Mouse (Mus musculus) right cerebral cortex, postnatal 10 days (tissue): ENCODE results near the gene Spon1.
A peak's percentile ranks its signal among the peaks of the same experiment; 100 is the strongest.

Source experiments
- DNase-seq, 2 experiments: peaks; one replicate each; pipeline ENCODE4 v3.0.0; 2021; ENCODE audit warnings: low spot score in 2 of 2

Spon1 gene

DNA sequence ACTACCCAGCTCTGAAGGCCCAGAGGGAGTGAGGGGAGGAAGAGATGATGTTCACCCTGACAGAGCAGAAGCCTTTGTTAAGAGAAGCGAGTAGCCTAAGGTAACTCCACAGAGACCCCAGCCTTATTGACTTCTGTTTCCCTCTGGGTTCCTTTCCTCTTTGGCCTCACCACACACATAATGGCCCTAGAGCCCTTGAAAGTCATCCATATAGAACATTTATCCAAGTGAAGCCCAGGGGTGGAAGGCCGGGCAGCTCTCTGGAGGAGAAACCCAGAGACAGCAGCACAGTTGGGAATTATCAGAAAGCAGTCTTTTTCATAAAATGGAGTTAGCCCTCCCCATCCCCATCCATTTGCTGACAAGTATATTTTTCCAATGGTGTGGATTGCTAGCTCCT, 75.7 kb downstream of the Spon1 start:
- no peak for DNase-seq

DNA sequence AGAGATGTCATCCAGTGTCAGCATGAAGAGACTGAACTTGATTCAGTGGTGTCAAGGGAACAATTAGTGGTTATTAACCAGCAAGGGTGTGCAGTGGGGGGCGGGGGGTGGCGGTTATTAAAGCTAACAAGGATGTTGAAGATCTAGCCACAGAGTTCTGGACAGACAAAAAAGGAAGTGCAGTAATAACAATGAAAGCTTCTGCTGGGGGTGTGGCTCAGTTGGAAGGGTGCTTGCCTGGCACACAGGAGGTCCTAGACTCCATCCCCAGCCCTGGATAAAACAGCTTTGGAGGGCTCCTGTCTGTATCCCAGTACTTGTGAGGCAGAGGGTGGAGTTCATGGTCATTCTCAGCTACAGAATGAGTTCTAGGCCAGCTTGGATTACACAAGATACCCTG, 77.4 kb downstream of the Spon1 start:
- DNase-seq, result no peak

DNA sequence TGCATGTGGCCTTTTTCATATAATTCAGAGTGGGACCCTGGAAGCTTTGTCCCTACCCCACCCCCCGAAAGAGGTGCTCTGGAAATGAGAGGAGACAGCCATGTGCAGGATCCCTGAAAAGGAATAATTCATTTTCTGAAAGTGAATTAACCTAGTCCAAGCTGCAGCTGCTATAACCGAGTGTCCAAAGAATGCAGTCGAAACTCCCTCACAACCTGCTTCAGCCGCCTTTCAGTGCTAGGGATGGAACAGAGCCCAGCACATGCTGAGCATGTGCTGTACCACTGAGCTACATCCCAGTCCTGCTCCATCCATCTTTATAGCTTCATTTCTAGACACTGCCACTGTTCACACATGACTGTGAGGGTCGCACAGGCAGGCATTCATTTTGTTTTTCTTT, 79.4 kb downstream of the Spon1 start:
- peak in 1 of 2 experiments; percentile 47 for DNase-seq

DNA sequence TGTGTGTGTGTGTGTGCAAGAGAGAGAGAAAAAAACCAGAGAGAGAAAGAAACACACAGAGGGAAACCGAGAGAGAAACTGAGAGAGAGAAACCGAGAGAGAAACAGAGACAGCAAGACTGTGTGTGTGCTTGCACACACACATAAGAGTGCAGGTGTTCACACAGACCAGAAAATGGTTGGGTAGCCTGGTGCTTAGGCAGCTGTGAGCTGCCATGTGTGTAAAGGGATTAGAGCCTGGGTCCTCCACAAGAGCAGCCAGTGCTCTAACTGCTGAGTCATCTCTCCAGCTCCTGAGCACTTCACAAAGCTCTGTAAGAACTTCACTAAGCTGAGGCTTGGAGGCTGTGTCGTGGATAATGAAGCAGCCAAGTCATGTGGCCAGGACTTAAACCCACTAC, 80.8 kb downstream of the Spon1 start:
- DNase-seq, result no peak

DNA sequence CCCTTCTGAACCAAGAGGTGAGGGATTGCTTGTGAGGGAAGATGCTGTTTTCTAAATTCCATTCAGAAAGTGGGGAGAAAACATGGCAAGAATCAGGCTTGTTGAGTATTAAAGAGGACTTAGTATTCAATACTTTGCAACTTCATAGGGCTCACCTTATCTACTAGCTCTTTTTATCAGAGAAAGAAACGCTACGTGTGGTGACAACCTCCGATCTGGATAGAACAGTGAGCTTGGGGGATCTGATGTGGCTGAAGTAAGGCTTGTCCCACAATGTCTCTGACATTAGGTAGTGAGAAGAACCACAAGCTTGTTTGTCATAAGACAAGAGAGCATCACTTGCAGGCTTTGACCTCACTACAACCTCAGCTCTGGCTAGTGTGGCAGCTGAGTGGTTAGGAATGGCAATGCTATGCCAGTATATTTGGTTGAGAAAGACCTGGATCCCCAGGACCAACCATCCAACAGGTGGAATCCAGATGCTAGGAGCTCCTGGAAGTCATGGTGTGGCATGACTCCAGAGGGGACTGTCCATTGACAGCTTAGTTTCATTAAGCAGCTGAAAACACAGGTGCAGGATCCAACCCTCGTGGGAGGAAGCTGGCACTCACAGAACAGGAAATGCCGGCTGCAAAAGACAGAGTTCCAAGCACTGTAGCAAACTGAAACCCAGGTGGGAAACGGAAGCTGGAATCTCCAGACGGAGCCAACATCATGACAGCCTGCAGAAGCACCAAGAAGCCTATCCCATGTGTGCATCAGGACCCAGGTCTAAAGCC, 81.4 kb downstream of the Spon1 start:
- no peak for DNase-seq

DNA sequence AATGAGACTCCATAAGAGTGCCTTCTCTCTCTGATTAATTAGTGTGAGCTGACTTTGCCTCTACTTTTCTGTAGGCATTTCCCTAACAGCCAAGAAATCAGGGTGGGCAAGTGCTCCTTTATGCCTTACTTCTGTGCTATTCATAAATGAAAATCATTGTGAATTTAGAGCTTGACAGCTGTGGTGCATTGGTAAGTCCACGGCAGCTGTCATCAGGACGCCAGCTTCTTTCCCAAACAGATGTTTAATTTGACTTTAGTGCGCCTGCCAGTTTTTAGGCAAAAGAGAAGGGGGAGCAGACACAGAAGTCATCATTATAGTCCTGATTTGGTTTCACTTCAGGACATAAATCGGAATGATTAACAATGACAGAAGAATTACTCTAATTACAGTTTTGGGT, 84.6 kb downstream of the Spon1 start:
- DNase-seq, result no peak

DNA sequence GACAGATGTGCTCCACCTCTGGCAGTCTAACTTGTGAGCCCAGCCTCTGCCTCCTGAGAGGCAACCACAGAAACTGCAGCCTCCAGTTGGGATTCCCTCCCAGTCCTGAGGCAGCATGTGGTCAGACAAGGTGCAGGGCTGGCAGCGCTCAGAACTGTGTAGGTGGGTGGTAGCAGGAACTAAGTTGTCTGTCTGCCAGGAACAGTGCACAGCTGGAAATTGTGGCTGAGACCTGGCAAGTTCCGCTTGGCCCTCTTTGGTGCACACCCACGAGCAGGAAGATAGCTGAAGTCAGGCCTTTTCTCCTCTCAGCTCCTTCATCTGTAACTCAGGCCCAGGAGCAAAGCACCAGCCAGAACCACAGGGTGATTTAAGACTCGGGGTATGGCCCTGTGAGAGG, 89.6 kb downstream of the Spon1 start:
- DNase-seq, result no peak

DNA sequence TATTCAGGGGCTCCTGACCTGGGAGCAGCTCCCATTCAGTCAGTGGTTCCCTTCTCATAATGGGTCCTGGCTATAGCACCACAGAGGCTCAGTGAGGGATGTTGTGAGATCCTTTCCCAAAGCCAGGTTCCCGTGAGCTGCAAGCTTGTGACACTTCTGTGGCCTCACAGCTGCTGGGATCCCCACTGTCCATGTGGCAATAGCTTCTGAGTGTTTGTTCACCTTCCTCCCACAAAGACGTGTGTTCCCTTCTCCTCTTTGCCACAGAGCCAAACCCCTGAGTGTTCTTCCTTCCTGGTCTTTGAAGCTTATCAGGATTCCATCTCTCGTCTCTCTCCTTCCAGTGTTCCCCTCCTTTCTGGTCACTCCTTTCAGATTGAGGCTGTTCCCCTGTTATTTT, 90.3 kb downstream of the Spon1 start:
- DNase-seq, result no peak

DNA sequence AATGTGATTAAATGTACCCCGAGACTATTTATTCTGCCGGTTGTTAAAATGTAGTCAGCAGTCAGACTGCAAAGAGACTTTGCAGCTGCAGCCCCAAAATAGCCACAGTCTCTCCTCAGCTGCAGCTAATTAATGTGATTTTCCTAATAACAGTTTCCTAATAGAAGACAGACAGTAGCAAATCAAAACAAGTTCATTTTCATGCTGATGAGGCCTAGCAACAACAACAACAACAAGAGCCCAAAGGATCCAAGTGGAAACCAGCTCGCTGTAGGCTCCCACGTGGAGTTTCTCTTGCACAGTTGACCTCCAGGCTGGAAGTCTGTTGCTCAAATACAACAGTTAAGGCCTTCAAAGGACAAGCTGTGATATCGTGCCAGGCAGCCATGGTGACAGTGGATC, 93.7 kb downstream of the Spon1 start:
- no peak for DNase-seq

DNA sequence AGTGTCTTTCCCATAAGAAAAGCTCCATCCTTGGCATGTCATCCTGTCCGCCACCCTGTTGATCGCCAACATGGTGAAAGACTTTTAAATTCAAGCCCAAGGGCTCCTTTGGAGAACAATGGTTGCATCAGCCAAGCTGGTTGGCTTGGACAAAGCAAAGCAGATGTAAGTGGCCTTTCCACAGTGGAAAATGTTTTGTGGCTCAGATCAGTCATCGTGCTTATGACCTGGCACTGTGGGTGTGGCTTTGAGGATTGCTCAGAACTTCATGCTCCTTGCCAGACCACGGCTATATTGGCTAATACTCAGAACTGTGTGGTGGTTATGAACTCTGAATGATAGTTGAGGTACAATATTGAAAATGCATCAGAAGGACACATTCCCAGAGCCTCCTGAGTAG, 96.2 kb downstream of the Spon1 start:
- no peak for DNase-seq

DNA sequence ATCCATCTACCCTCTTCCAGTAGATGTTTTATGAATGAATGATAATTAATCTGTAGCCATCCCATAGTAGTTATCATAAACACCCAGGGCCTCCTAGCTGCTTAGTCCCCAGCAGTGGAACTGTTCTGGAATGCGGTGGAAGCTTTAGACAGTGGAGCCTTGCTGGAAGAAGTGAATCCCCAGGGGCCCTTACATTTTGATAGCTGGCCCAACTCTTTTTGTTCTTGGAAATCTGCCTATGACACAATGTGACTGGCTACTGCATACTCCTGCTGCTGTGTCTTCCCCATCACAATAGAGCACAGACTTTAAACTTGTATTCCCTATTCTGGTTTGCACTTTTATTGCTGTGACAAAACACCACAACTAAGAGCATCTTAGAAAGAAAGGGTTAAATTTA, 107.0 kb downstream of the Spon1 start:
- no peak for DNase-seq

DNA sequence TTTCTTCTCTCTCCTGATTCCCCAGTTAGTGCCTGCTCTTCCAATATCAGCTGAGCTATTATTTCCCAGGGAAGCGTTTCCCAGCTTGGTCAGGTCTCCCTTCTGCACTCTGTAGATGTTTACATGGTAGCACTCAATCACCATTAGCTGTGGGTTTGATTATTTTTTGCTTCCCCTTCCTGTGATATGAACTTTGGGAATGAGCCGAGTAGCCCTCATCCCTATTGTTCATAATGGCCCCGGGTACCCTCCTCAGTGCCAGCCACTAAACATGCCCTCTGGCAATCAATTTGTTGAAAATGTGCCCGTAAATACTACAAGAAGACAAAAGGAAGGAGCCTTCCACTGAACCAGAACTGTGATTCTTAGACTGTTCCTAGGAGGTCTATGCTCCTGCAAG, 111.7 kb downstream of the Spon1 start:
- no peak for DNase-seq

DNA sequence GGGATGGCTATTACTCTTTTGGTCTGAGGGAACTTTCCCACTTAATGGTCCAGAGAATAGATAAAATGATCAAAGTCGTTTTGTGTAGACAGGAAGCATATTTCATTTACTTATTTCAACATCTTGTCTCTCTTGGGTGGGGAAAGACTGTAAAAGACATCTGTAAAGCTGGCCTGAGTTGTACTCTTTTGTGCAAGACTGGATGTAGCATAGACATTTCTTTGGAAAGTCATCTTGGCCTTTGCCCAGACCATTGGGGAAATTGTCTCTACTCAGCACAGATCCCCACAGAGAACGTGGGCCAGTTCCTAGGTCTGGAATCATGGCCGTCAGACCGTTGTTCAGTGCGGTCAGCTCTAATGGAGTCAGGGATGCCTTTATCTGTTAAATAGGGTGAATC, 112.1 kb downstream of the Spon1 start:
- DNase-seq, result no peak

DNA sequence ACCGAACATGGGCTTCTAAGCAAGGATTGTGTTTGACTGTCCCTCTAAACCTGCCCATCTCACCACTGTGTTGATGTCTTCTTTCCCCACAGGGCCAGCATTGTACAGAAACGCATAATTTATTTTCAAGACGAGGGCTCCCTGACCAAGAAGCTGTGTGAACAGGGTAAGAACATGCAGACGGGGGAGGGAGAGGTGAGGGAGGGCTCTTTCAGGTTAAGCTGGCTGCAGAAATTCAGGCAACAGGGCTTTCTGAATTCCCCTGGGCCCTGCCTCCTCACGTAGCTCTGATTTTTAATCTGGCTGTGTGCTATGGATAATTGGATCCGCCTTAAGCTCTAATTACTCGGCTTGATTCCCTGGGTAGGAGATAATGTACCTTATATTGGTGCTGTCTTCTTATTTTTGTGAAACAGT, 113.3 kb downstream of the Spon1 start:
- no peak for DNase-seq

DNA sequence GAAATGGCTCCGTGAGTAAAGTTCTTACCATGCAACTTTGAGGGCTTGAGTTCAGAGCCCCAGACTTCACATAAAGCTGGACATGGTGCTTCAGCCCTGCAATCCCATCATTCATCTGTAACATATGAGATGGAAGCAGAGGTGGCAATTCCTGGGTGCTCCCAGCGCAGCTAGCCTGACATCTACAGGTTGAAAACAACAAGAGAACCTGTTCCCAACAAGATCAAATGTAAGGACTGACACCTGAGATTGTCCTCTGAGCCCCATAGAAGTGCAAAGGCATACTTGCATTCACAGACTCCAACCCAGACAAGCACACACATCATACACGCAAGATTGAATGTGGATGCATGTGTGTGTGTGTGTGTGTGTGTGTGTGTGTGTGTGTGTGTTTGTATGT, 114.2 kb downstream of the Spon1 start:
- DNase-seq, result no peak

DNA sequence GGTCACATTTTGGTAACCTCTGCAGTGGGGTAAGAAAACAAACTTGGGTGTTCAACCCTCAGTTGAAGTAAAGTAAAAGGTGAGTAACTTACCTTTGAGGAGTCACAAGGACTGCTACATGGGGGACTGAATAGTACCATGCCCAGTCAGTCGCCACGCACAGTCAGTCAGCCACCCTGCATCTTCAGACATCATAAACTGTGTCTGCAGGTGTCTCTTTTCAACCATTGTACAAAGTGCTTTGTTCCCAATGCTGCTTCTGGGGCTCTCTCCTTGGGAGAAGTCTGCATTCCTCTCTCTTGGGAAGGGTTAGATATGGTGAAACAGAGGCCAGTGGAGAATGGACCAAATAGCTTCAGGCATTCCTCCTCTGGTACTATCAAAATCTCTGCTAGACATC, 125.0 kb downstream of the Spon1 start:
- no peak for DNase-seq

DNA sequence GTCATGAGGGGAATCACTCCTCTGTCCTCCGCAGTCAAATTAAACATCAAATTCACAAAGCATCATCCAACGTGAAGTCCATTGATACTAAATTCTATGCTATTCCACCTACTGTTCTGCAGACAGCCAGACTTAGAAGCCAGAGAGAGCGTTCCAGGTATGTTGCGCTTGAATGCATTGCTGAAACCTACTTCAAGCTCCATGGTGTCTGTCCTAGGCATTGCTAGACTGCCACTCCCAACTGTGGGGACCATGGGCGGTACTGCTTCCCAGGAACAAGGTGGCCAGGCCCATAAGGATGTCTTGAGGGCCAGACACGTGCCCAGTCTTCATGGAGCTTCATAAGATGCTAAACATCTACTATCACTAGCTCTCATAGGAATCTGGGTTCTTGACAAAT, 125.7 kb downstream of the Spon1 start:
- DNase-seq, result no peak

DNA sequence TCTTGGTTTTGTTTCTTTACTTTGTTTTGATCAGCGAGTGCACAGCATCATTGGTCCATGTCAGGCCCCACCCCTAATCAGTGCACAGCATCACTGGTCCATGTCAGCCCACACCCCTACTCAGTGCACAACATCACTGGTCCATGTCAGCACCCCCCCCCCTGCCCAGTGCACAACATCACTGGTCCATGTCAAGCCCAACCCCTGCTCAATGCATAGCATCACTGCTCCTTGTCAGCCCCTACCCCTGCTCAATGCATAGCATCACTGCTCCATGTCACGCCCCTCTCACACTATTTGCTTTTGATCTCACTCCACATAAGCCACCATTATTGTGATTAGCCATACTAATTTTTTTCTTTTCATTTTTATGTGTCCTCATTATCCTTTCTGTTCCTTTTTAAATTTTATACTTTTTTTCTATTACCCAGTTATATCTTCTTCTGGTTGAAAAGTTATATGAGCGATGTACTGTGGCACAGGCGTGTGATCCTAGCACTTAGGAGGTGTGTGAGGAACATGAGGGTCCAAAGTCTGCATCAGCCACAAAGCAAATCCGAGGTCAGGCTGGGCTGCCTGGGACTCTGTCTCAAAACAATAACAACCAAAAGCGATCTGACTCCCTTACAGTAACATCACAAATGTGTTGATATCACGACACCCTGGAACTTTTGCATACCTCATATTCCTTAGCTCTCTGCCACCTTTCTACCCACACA, 128.3 kb downstream of the Spon1 start:
- DNase-seq, result no peak

DNA sequence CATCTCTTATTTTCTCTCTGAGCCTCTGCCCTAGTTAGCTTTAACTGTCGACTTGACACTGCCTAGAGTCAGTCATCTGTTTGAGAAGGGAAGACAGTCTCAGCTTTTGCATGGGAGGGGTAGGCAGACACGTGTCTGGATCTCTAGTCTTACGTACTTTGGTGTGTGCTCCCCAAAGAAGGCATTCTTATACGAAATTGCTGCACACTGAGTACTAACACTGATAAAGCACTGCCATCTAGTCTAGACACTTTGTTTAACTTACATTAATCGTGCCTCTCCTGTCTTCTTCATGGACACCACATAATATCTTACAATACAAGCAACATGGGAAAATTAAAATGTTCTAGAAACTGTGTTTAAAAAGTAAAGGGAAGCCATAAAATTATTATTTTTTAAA, 129.5 kb downstream of the Spon1 start:
- DNase-seq, result no peak

DNA sequence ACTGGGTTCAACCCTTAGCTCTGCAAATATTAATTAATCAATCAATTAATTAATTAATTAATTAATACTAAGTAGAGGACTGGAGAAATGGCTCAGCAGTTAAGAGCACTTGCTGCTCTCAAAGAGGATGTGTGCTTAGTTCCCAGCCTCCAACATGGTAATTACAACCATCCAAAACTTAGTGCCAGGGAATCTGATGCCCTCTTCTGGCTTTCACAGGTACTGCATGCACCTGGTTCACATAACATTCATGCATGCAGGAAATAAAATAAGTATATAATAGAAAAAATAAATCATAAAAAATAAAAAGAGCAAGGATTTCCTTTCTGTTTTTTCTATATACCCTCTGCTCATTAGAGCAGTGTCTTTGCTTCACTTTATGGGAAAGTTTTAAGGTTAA, 132.6 kb downstream of the Spon1 start:
- DNase-seq, result no peak

DNA sequence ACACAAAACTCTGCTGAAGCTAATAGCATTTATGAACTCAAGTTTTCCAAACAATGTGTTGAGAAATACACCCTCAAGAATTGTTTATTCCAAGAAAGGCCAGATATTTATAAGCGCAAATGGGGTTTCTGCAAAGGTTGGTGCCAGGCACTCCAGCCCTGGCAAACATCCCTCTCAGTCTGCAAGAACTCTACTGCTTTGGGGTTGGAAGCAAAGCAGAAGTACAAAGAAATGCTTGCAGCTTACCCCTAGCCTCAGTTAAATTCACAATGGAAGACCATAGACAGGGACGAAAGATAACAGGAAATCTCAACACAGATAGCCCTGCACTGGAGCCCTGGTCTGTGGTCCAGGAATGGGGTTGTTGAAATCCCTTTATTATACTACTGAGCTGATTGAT, 135.7 kb downstream of the Spon1 start:
- no peak for DNase-seq

DNA sequence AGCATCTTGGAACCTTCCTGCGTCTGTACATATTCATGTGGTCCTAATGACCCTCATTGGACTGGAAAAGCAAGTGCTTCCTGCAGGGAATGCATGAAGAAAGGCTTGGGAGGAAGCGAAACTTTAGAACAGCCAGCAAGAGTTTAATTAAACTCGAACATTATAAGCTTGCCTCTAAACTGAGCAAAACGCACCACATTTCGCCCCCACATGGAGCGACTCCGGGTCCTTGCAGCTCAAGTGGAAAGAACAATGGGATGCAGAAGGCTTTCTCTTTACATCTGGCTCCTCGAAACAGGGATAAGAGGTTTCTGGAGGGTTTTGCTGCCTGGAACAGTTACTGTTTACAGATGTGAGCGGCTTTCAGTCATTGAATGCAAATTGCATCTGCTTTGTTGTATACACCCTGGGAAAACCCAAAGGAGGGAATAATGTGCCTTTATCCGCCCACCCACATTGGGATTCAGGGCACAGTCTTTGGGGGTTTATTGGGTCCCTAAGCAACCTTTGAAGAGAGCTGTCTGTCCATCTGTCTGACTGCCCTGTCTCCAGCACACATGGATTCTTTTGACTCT, 136.2 kb downstream of the Spon1 start:
- peak in 1 of 2 experiments; percentile 32 for DNase-seq

DNA sequence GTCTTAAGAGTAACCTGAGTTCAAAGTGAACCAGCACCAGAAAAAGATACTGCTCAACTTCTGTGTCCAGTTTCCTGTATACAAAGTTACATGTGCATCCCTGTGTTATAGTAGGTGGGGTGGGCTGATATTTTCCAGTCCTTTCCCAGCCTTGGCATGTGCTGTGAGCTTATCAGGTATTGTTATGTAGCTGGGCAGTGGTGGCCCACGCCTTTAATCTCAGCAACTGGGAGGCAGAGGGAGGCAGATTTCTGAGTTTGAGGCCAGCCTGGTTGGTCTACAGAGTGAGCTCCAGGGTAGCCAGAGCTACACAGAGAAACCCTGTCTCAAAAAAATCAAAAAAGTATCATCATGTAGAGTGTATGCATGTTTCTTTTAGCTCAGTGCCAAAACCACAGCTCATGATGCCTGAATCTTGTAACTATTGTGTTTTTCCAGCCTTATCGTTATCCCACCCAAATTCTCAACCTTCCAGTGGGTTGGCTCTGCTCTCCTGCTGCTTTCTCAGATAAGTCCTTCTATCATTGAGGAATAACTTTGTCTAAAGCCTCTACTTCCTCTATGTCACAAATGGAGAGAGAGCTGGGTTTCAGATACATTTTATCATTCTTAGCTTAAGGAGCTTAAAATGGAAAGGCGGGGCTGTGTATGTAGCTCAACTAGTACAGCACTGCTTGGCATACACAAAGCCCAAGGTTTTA, 137.5 kb downstream of the Spon1 start:
- DNase-seq, result no peak
